Mouse (Mus musculus) neural tube, embryonic 12.5 days (tissue): ENCODE measurements at regions not wholly inside any gene's neighbourhood (a gene's known extent, or its start where the extent isn't known, plus 50 kb on each side); places are given as distances from the start of the nearest gene placed in this dataset.

ENCODE experiments used
- ATAC-seq: fragments of 200-750 bp; cut with Nextera tagmentation; 2 replicates; pipeline ENCODE4 v1.8.0; 2017; ENCODE audit warnings: low read depth, mild to moderate bottlenecking, moderate TSS enrichment, moderate library complexity; ENCODE audit not compliant: low FRiP score
- H3K27ac ChIP-seq: fragments of 300-500 bp; sonication (generic); 2 replicates; pipeline ENCODE4 v1.5.1; 2016
- H3K27me3 ChIP-seq: fragments of 300-500 bp; sonication (generic); replicated peaks from 2 replicates; pipeline ENCODE4 v1.6.1; 2016; ENCODE audit warnings: mild to moderate bottlenecking
- H3K36me3 ChIP-seq: fragments of 300-500 bp; sonication (generic); 2 replicates; pipeline ENCODE4 v1.6.1; 2016; ENCODE audit warnings: mild to moderate bottlenecking
- H3K4me1 ChIP-seq: fragments of 300-500 bp; sonication (generic); 2 replicates; pipeline ENCODE4 v1.6.1; 2016
- H3K4me2 ChIP-seq: fragments of 300-500 bp; sonication (generic); replicated peaks from 2 replicates; pipeline ENCODE4 v1.6.1; 2016; ENCODE audit warnings: mild to moderate bottlenecking
- H3K4me3 ChIP-seq: fragments of 300-500 bp; sonication (generic); 2 replicates; pipeline ENCODE4 v1.5.1; 2016
- H3K9ac ChIP-seq: fragments of 300-500 bp; sonication (generic); 2 replicates; pipeline ENCODE4 v1.6.1; 2016; ENCODE audit warnings: mild to moderate bottlenecking
- H3K9me3 ChIP-seq: fragments of 300-500 bp; sonication (generic); 2 replicates; pipeline ENCODE4 v1.6.1; 2016; ENCODE audit warnings: mild to moderate bottlenecking
- WGBS: fragments of 180-500 bp; shearing (Covaris S2); methylation state at CpG from one replicate; pipeline ENCODE4 v1.1.7; 2016; 5-methylcytosine and 5-hydroxymethylcytosine counted together

GRCm38 (mm10) chr13:51976620-51977214 lies 130.2 kb downstream of the Gadd45g start:
- ATAC-seq = no peak
- H3K4me2 ChIP-seq = no peak overlapping the region
- 79% methylated on average over 6 of the region's 6 CpGs for WGBS
- 0 out of 2 replicates have a peak, but pooled peaks cover 4% of the 10 kb centered on the region for H3K27me3 ChIP-seq
- no peaks in the 10 kb centered on the region for H3K36me3 ChIP-seq
- H3K9me3 ChIP-seq = peaks cover 10% of the 10 kb centered on the region; the same call in 1 of the 2 replicates
- H3K9ac ChIP-seq = no peak overlapping the region
- no peak overlapping the region for H3K4me3 ChIP-seq
- peaks cover 13% of the 10 kb centered on the region for H3K4me1 ChIP-seq
- H3K27ac ChIP-seq = no peak overlapping the region

GRCm38 (mm10) chr13:51979301-51979977 lies 133.0 kb downstream of the Gadd45g start:
- 0 out of 2 replicates have a peak, but pooled peaks cover 4% of the 10 kb centered on the region for H3K27me3 ChIP-seq
- ATAC-seq = no peak
- H3K4me2 ChIP-seq = no peak overlapping the region
- no peak overlapping the region for H3K4me3 ChIP-seq
- H3K27ac ChIP-seq = no peak overlapping the region
- H3K4me1 ChIP-seq = peaks cover 13% of the 10 kb centered on the region
- H3K36me3 ChIP-seq = no peaks in the 10 kb centered on the region
- no peak overlapping the region for H3K9ac ChIP-seq
- WGBS = 81% methylated on average over 5 of the region's 5 CpGs
- H3K9me3 ChIP-seq = peaks cover 10% of the 10 kb centered on the region; the same call in 1 of the 2 replicates

GRCm38 (mm10) chr13:51980344-51980743 lies 133.9 kb downstream of the Gadd45g start:
- Histone ChIP-seq H3K9ac (no peak overlapping the region), H3K4me3 (no peak overlapping the region), H3K4me1 (peaks cover 13% of the 10 kb centered on the region), H3K27ac (no peak overlapping the region), H3K9me3 (peaks cover 10% of the 10 kb centered on the region; the same call in 1 of the 2 replicates), H3K4me2 (no peak overlapping the region), H3K27me3 (0 out of 2 replicates have a peak, but pooled peaks cover 4% of the 10 kb centered on the region), H3K36me3 (no peaks in the 10 kb centered on the region)
- ATAC-seq = no peak
- 61% methylated on average over 1 of the region's 1 CpGs for WGBS

- H3K27me3 ChIP-seq = 0 out of 2 replicates have a peak, but pooled peaks cover 4% of the 10 kb centered on the region
- ATAC-seq = no peak
- H3K4me2 ChIP-seq = no peak overlapping the region
- no peak overlapping the region for H3K4me3 ChIP-seq
- H3K9ac ChIP-seq = no peak overlapping the region
- H3K9me3 ChIP-seq = 0 out of 2 replicates have a peak, but pooled peaks cover 2% of the 10 kb centered on the region
- no peaks in the 10 kb centered on the region for H3K36me3 ChIP-seq
- H3K27ac ChIP-seq = no peak overlapping the region
- WGBS = 87% methylated on average over 8 of the region's 8 CpGs
- no peaks in the 10 kb centered on the region for H3K4me1 ChIP-seq
Observed at GRCm38 (mm10) chr13:51983002-51983401, 136.5 kb downstream of the Gadd45g start.

- 89% methylated on average over 5 of the region's 5 CpGs for WGBS
- Histone ChIP-seq H3K36me3 (no peaks in the 10 kb centered on the region), H3K27ac (no peak overlapping the region), H3K9me3 (no peaks in the 10 kb centered on the region), H3K4me2 (no peak overlapping the region), H3K4me3 (no peak overlapping the region), H3K9ac (no peak overlapping the region), H3K27me3 (0 out of 2 replicates have a peak, but pooled peaks cover 4% of the 10 kb centered on the region), H3K4me1 (no peaks in the 10 kb centered on the region)
- ATAC-seq = no peak
Observed at GRCm38 (mm10) chr13:51983575-51983974, 137.1 kb downstream of the Gadd45g start.

GRCm38 (mm10) chr13:51991339-51991738 lies 144.9 kb downstream of the Gadd45g start:
- no peak overlapping the region for H3K9ac ChIP-seq
- H3K4me3 ChIP-seq = no peak overlapping the region
- no peaks in the 10 kb centered on the region for H3K9me3 ChIP-seq
- no peaks in the 10 kb centered on the region for H3K4me1 ChIP-seq
- H3K36me3 ChIP-seq = no peaks in the 10 kb centered on the region
- WGBS = 89% methylated on average over 4 of the region's 4 CpGs
- H3K27ac ChIP-seq = no peak overlapping the region
- no peaks in the 10 kb centered on the region for H3K27me3 ChIP-seq
- no peak for ATAC-seq
- H3K4me2 ChIP-seq = no peak overlapping the region

GRCm38 (mm10) chr13:51992878-51993277 lies 146.4 kb downstream of the Gadd45g start:
- Histone ChIP-seq H3K4me1 (no peaks in the 10 kb centered on the region), H3K4me3 (no peak overlapping the region), H3K4me2 (no peak overlapping the region), H3K27ac (no peak overlapping the region), H3K27me3 (no peaks in the 10 kb centered on the region), H3K36me3 (no peaks in the 10 kb centered on the region), H3K9me3 (no peaks in the 10 kb centered on the region), H3K9ac (no peak overlapping the region)
- no peak for ATAC-seq
- 82% methylated on average over 6 of the region's 6 CpGs for WGBS

- no peak overlapping the region for H3K4me3 ChIP-seq
- H3K4me1 ChIP-seq = no peaks in the 10 kb centered on the region
- no peak for ATAC-seq
- H3K9me3 ChIP-seq = no peaks in the 10 kb centered on the region
- H3K9ac ChIP-seq = no peak overlapping the region
- H3K27me3 ChIP-seq = no peaks in the 10 kb centered on the region
- no peak overlapping the region for H3K27ac ChIP-seq
- H3K4me2 ChIP-seq = no peak overlapping the region
- 83% methylated on average over 4 of the region's 4 CpGs for WGBS
- no peaks in the 10 kb centered on the region for H3K36me3 ChIP-seq
Observed at GRCm38 (mm10) chr13:51996163-51996562, 149.7 kb downstream of the Gadd45g start.

- ATAC-seq = no peak
- Histone ChIP-seq H3K36me3 (no peaks in the 10 kb centered on the region), H3K4me3 (no peak overlapping the region), H3K4me2 (no peak overlapping the region), H3K27ac (no peak overlapping the region), H3K27me3 (no peaks in the 10 kb centered on the region), H3K9me3 (no peaks in the 10 kb centered on the region), H3K4me1 (no peaks in the 10 kb centered on the region), H3K9ac (no peak overlapping the region)
- 92% methylated on average over 7 of the region's 7 CpGs for WGBS
Observed at GRCm38 (mm10) chr13:51998542-51998941, 152.1 kb downstream of the Gadd45g start.

GRCm38 (mm10) chr13:52001811-52002210 lies 155.3 kb downstream of the Gadd45g start:
- no peak overlapping the region for H3K4me2 ChIP-seq
- no peaks in the 10 kb centered on the region for H3K36me3 ChIP-seq
- no peak overlapping the region for H3K9ac ChIP-seq
- no peaks in the 10 kb centered on the region for H3K27me3 ChIP-seq
- H3K4me3 ChIP-seq = no peak overlapping the region
- ATAC-seq = no peak
- no peaks in the 10 kb centered on the region for H3K4me1 ChIP-seq
- no peak overlapping the region for H3K27ac ChIP-seq
- 73% methylated on average over 12 of the region's 12 CpGs for WGBS
- no peaks in the 10 kb centered on the region for H3K9me3 ChIP-seq

- no peak for ATAC-seq
- Histone ChIP-seq H3K4me1 (no peaks in the 10 kb centered on the region), H3K27me3 (no peaks in the 10 kb centered on the region), H3K36me3 (no peaks in the 10 kb centered on the region), H3K9me3 (no peaks in the 10 kb centered on the region), H3K4me2 (no peak overlapping the region), H3K9ac (no peak overlapping the region), H3K27ac (no peak overlapping the region), H3K4me3 (no peak overlapping the region)
- 91% methylated on average over 5 of the region's 5 CpGs for WGBS
Observed at GRCm38 (mm10) chr13:52003946-52004539, 157.6 kb downstream of the Gadd45g start.

GRCm38 (mm10) chr13:52007585-52008395 lies 161.3 kb downstream of the Gadd45g start:
- H3K36me3 ChIP-seq = no peaks in the 10 kb centered on the region
- ATAC-seq = no peak
- 76% methylated on average over 6 of the region's 6 CpGs for WGBS
- H3K4me1 ChIP-seq = no peaks in the 10 kb centered on the region
- no peak overlapping the region for H3K4me2 ChIP-seq
- no peaks in the 10 kb centered on the region for H3K9me3 ChIP-seq
- no peak overlapping the region for H3K9ac ChIP-seq
- no peak overlapping the region for H3K4me3 ChIP-seq
- H3K27me3 ChIP-seq = no peaks in the 10 kb centered on the region
- no peak overlapping the region for H3K27ac ChIP-seq
